Mouse (Mus musculus): ENCODE measurements around the gene Sox1. TPM values are rescaled to one million over a fixed set of nuclear protein-coding genes. Genes with fewer than 3 reads are reported as not detected.

The Sox1 gene
- polyA plus RNA-seq (2012; ENCODE audit: insufficient read depth, low replicate concordance) = not detected in 2 replicates

GRCm38 (mm10) chr8:12395071-12396031, at the start of gene Sox1:
Sox1 (plus strand) TSS chr8:12395295.
- peak within 1 kb of the TSS; percentile 28 for H3K4me3 ChIP-seq (replicated peaks)
- TF ChIP-seq GATA1 (IDR thresholded peaks at IDR 0.05; ENCODE audit: borderline replicate concordance, low read length) = no peak
- no peak for TF ChIP-seq FLI1 (IDR thresholded peaks at IDR 0.05; ENCODE audit: low read length)
- H3K27me3 ChIP-seq (replicated peaks) = peaks cover 95% of the 10 kb centered on the region

GRCm38 (mm10) chr8:12345881-12346280, 49.2 kb upstream of the Sox1 start:
- no peak for TF ChIP-seq GATA1 (IDR thresholded peaks at IDR 0.05; ENCODE audit: borderline replicate concordance, low read length)
- no peak for TF ChIP-seq FLI1 (IDR thresholded peaks at IDR 0.05; ENCODE audit: low read length)
- Histone ChIP-seq H3K36me3 (replicated peaks; ENCODE audit: low read length) (no peaks in the 10 kb centered on the region), H3K27me3 (replicated peaks) (peaks cover 7% of the 10 kb centered on the region)

More at GRCm38 (mm10) chr8:12395071-12396031, at the start of gene Sox1:
- Histone ChIP-seq H3K36me3 (replicated peaks; ENCODE audit: low read length) (no peaks in the 10 kb centered on the region), H3K4me1 (peaks cover 13% of the 10 kb centered on the region; the same call in 1 of the 2 replicates), H3K9me3 (0 out of 2 replicates have a peak, but pooled peaks cover 3% of the 10 kb centered on the region)

GRCm38 (mm10) chr8:12346870-12347269, 48.2 kb upstream of the Sox1 start:
- Histone ChIP-seq H3K9me3 (no peaks in the 10 kb centered on the region), H3K4me1 (no peaks in the 10 kb centered on the region), H3K4me3 (replicated peaks) (no peak overlapping the region), H3K27me3 (replicated peaks) (peaks cover 5% of the 10 kb centered on the region), H3K36me3 (replicated peaks; ENCODE audit: low read length) (no peaks in the 10 kb centered on the region)
- TF ChIP-seq FLI1 (IDR thresholded peaks at IDR 0.05; ENCODE audit: low read length) = no peak
- no peak for TF ChIP-seq GATA1 (IDR thresholded peaks at IDR 0.05; ENCODE audit: borderline replicate concordance, low read length)

More at GRCm38 (mm10) chr8:12345881-12346280, 49.2 kb upstream of the Sox1 start:
- no peaks in the 10 kb centered on the region for H3K9me3 ChIP-seq
- no peaks in the 10 kb centered on the region for H3K4me1 ChIP-seq
- no peak overlapping the region for H3K4me3 ChIP-seq (replicated peaks)

GRCm38 (mm10) chr8:12348306-12348705, 46.8 kb upstream of the Sox1 start:
- no peak for TF ChIP-seq FLI1 (IDR thresholded peaks at IDR 0.05; ENCODE audit: low read length)
- TF ChIP-seq GATA1 (IDR thresholded peaks at IDR 0.05; ENCODE audit: borderline replicate concordance, low read length) = no peak
- no peaks in the 10 kb centered on the region for H3K36me3 ChIP-seq (replicated peaks; ENCODE audit: low read length)
- H3K4me3 ChIP-seq (replicated peaks) = no peak overlapping the region
- peaks cover 4% of the 10 kb centered on the region; the same call in 1 of the 2 replicates for H3K9me3 ChIP-seq
- H3K27me3 ChIP-seq (replicated peaks) = peaks cover 2% of the 10 kb centered on the region
- no peaks in the 10 kb centered on the region for H3K4me1 ChIP-seq

- peaks cover 4% of the 10 kb centered on the region; the same call in 1 of the 2 replicates for H3K9me3 ChIP-seq
- H3K4me1 ChIP-seq = no peaks in the 10 kb centered on the region
- H3K4me3 ChIP-seq (replicated peaks) = no peak overlapping the region
- TF ChIP-seq FLI1 (IDR thresholded peaks at IDR 0.05; ENCODE audit: low read length) (no peak), GATA1 (IDR thresholded peaks at IDR 0.05; ENCODE audit: borderline replicate concordance, low read length) (no peak)
- H3K27me3 ChIP-seq (replicated peaks) = peaks cover 3% of the 10 kb centered on the region
- H3K36me3 ChIP-seq (replicated peaks; ENCODE audit: low read length) = no peaks in the 10 kb centered on the region
Measured at GRCm38 (mm10) chr8:12349591-12349990, 45.5 kb upstream of the Sox1 start.

- peaks cover 2% of the 10 kb centered on the region for H3K27me3 ChIP-seq (replicated peaks)
- peaks cover 4% of the 10 kb centered on the region; the same call in 1 of the 2 replicates for H3K9me3 ChIP-seq
- no peak overlapping the region for H3K4me3 ChIP-seq (replicated peaks)
- H3K4me1 ChIP-seq = no peaks in the 10 kb centered on the region
- H3K36me3 ChIP-seq (replicated peaks; ENCODE audit: low read length) = no peaks in the 10 kb centered on the region
- TF ChIP-seq GATA1 (IDR thresholded peaks at IDR 0.05; ENCODE audit: borderline replicate concordance, low read length) (no peak), FLI1 (IDR thresholded peaks at IDR 0.05; ENCODE audit: low read length) (no peak)
Measured at GRCm38 (mm10) chr8:12351121-12351520, 44.0 kb upstream of the Sox1 start.

GRCm38 (mm10) chr8:12354406-12355025, 40.6 kb upstream of the Sox1 start:
- Histone ChIP-seq H3K9me3 (peaks cover 4% of the 10 kb centered on the region; the same call in 1 of the 2 replicates), H3K27me3 (replicated peaks) (peaks cover 11% of the 10 kb centered on the region)
- no peak for TF ChIP-seq GATA1 (IDR thresholded peaks at IDR 0.05; ENCODE audit: borderline replicate concordance, low read length)
- no peak for TF ChIP-seq FLI1 (IDR thresholded peaks at IDR 0.05; ENCODE audit: low read length)

GRCm38 (mm10) chr8:12368161-12368560, 26.9 kb upstream of the Sox1 start:
- Histone ChIP-seq H3K9me3 (peaks cover 6% of the 10 kb centered on the region), H3K27me3 (replicated peaks) (peaks cover 23% of the 10 kb centered on the region), H3K4me1 (no peaks in the 10 kb centered on the region), H3K4me3 (replicated peaks) (no peak overlapping the region), H3K36me3 (replicated peaks; ENCODE audit: low read length) (no peaks in the 10 kb centered on the region)
- TF ChIP-seq FLI1 (IDR thresholded peaks at IDR 0.05; ENCODE audit: low read length) = no peak
- no peak for TF ChIP-seq GATA1 (IDR thresholded peaks at IDR 0.05; ENCODE audit: borderline replicate concordance, low read length)

More at GRCm38 (mm10) chr8:12354406-12355025, 40.6 kb upstream of the Sox1 start:
- no peak overlapping the region for H3K4me3 ChIP-seq (replicated peaks)
- H3K4me1 ChIP-seq = no peaks in the 10 kb centered on the region
- H3K36me3 ChIP-seq (replicated peaks; ENCODE audit: low read length) = no peaks in the 10 kb centered on the region

GRCm38 (mm10) chr8:12368856-12369255, 26.2 kb upstream of the Sox1 start:
- H3K27me3 ChIP-seq (replicated peaks) = peaks cover 25% of the 10 kb centered on the region
- TF ChIP-seq FLI1 (IDR thresholded peaks at IDR 0.05; ENCODE audit: low read length) = no peak
- TF ChIP-seq GATA1 (IDR thresholded peaks at IDR 0.05; ENCODE audit: borderline replicate concordance, low read length) = no peak
- H3K9me3 ChIP-seq = peaks cover 6% of the 10 kb centered on the region
- no peaks in the 10 kb centered on the region for H3K36me3 ChIP-seq (replicated peaks; ENCODE audit: low read length)
- no peak overlapping the region for H3K4me3 ChIP-seq (replicated peaks)
- H3K4me1 ChIP-seq = no peaks in the 10 kb centered on the region

Data from megakaryocyte, embryonic 14.5 days (primary cell).